33 mouse cellular contexts compared by ENCODE assay signal in genomic region chr2:92176292-92176691, GRCm38 (mm10).
"Had no signal": no experiment of that assay in that cellular context is flagged by ENCODE, and none has a peak within 500 bp of the region (broad histone marks: within the 10 kb centered on the region; RNA-seq: fewer than 3 reads in every experiment).

No protein-coding gene starts in this region.

- H3K27ac ChIP-seq: heart, embryonic 13.5 days; heart, embryonic 15.5 days; hindbrain, embryonic 10.5 days; hindbrain, embryonic 12.5 days; hindbrain, embryonic 13.5 days; hindbrain, embryonic 14.5 days; hindbrain, embryonic 15.5 days; hindbrain, postnatal 0 days; intestine, embryonic 15.5 days; kidney, embryonic 15.5 days; kidney, postnatal 0 days; layer of hippocampus, adult 2 months; left cerebral cortex, adult 2 months had no signal

- H3K4me3 ChIP-seq: heart, embryonic 13.5 days; heart, embryonic 15.5 days; hindbrain, embryonic 10.5 days; hindbrain, embryonic 12.5 days; hindbrain, embryonic 13.5 days; hindbrain, embryonic 15.5 days; intestine, embryonic 15.5 days; kidney, embryonic 15.5 days; layer of hippocampus, adult 2 months; left cerebral cortex, adult 2 months had no signal

- H3K27me3 ChIP-seq: heart, embryonic 13.5 days; heart, embryonic 15.5 days; hindbrain, embryonic 12.5 days; hindbrain, embryonic 13.5 days; hindbrain, embryonic 15.5 days; intestine, embryonic 15.5 days; kidney, embryonic 15.5 days had no signal

- H3K9ac ChIP-seq: heart, embryonic 13.5 days; heart, embryonic 15.5 days; hindbrain, embryonic 12.5 days; hindbrain, embryonic 13.5 days; hindbrain, embryonic 14.5 days; hindbrain, embryonic 15.5 days; intestine, embryonic 15.5 days; kidney, embryonic 15.5 days had no signal

- H3K36me3 ChIP-seq: heart, embryonic 13.5 days; heart, embryonic 15.5 days; hindbrain, embryonic 10.5 days; hindbrain, embryonic 12.5 days; hindbrain, embryonic 13.5 days; hindbrain, embryonic 15.5 days; intestine, embryonic 15.5 days; kidney, embryonic 15.5 days had no signal

- H3K4me1 ChIP-seq: heart, embryonic 13.5 days; heart, embryonic 15.5 days; hindbrain, embryonic 10.5 days; hindbrain, embryonic 12.5 days; hindbrain, embryonic 13.5 days; hindbrain, embryonic 15.5 days; intestine, embryonic 15.5 days; kidney, embryonic 15.5 days had no signal

- ATAC-seq: hindbrain, embryonic 16.5 days; hindbrain, postnatal 0 days; inflammation-experienced regulatory T-cells, adult 6 months; intestine, embryonic 15.5 days; intestine, embryonic 16.5 days; intestine, postnatal 0 days had no signal

- H3K4me2 ChIP-seq: heart, embryonic 13.5 days; heart, embryonic 15.5 days; hindbrain, embryonic 12.5 days; hindbrain, embryonic 13.5 days; hindbrain, embryonic 14.5 days; hindbrain, embryonic 15.5 days; intestine, embryonic 15.5 days; kidney, embryonic 15.5 days had no signal

- H3K9me3 ChIP-seq: heart, embryonic 13.5 days; heart, embryonic 15.5 days; hindbrain, embryonic 10.5 days; hindbrain, embryonic 12.5 days; hindbrain, embryonic 13.5 days; hindbrain, embryonic 15.5 days; intestine, embryonic 15.5 days; kidney, embryonic 15.5 days had no signal

- DNase-seq: heart, postnatal 10 days; heart, postnatal 14 days; heart, postnatal 36 days; heart, postnatal 4 days; kidney, adult 11 months; kidney, adult 18-20 months; kidney, adult 2 months; kidney, adult 8-10 months; kidney, adult 9 months; kidney, postnatal 10 days; kidney, postnatal 14 days; kidney, postnatal 25 days; kidney, postnatal 36 days; kidney, postnatal 4 days; layer of hippocampus, adult 9-11 months; layer of hippocampus, postnatal 36 days had no signal
